Mouse (Mus musculus): ENCODE data around the gene B630019K06Rik.
"Not testable (repeated sequence)": the region's sequence is repeated elsewhere in the genome, so short reads cannot be mapped to it uniquely, and the experiment has no call there.

B630019K06Rik gene

DNA sequence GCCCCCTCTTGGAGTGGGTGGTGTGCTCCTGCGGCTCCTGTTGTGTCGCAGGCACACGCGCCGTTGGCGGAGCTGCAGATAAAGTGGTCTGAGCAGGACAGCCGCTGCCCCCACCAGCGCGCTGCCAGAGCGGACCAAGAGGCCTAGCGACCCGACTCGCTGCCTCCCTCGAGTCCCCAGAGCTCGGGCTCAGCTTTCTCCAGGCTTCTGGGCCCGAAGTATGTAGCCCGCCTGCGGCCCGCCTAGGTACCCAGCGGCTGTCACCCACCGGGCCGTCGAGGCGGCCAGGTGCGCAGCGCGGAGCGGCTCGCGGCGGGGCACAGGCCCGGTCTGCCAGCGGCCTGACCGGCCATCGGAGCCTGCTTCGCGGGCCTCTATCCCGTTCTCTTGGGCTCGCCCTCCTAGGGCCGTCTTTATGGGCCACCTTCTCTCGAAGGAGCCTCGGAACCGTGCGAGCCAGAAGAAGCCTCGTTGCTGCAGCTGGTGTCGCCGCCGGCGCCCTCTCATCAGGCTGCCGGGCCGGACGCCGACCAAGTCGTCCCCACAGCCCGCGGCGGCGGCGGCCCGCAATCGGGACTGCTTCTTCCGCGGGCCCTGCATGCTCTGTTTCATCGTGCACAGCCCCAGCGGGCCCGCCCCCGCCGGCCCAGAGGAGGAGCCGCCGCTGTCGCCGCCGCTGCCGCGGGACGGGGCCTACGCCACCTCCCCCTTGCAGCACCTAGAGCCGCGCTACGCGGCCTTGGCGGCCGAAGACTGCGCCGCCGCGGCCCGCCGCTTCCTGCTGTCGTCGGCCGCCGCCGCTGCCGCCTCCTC is at the start of gene B630019K06Rik:
B630019K06Rik (plus strand) TSS at position 40 of the 813 bp plus-strand sequence.
- DNase-seq = peak; percentile 54 to 62

DNA sequence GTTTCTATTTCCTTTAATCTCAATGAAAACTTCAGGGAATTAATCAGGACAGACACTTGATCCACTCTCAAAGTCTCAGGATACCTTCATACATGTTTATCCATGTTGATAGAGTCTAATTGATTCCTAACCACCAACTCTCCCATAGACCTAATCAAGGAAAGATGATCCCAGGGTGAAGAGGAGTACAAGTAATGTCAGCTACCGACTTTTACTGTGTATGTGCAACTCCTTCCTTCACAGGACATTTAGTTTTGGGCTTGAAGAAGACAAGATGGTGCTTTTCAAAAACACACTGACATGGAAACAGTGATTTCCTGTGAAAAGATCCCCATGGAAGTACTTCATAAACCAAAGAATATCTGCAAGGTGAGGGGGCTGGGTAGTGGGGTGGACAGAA is 48.5 kb upstream of the B630019K06Rik start, which contains the start of gene Gm6592:
Gm6592 (plus strand) TSS at position 301 of the 400 bp plus-strand sequence.
- DNase-seq = no peak

DNA sequence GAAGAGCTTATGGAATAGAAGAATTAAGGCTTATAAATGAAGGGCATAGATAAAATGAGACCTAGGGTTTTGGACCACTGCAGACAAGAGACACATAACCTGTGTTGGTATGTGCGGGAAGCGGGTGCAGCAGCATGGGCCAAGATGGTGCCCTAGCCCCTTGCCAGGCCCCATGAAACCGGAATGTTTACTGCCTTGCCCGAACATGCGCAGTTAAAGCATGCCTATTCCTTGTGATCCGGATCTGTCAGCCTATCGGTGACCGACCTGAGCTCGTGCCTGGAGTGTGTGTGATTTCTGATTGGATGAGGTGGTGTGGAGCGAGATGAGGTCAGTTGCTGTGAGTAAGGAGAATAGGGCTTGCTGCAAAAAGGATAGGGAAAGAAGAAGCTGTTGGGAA is 39.7 kb upstream of the B630019K06Rik start:
- no peak for DNase-seq

DNA sequence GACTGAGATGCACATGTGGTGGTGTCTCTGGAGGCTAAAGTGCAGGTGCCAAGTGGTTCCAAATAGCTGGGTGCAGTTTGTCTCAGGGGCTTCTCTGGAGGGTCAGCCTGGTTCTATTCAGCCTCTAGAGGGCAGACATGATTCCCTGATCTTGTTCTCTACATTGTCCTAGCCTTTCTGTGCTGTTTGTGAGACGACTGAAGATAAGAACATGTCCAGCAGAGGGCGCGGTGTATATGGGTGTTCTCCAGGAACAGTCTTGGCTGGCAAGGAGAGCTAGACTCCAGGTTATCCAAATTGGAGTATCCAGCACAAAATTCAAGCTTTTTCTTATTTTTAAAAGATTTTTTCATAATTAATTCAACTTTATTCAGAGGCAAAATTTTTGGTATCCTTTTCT is 27.9 kb upstream of the B630019K06Rik start:
- DNase-seq = peak; percentile 7 to 54

DNA sequence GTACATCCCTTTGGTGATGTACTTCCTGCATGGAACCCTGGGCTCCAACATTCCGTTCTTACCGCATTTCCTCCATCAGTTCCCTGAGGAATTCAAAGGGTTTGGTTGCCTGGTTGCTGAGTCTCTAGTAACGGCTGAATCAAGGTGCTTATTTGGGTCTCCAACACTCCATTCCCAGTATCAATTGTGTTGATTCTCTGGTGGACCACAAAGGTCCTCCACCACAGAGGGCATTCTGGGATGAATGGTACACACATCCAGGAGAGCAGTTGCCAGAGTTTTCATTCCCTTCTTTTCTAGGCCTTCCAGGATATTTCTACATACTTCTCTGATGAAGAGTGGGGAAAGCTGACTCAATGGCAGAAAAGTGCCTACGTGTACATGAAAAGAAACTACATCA is 18.2 kb upstream of the B630019K06Rik start, which contains the start of gene Gm5751:
Gm5751 (plus strand) TSS at position 301 of the 400 bp plus-strand sequence.
- DNase-seq = not testable (repeated sequence)

DNA sequence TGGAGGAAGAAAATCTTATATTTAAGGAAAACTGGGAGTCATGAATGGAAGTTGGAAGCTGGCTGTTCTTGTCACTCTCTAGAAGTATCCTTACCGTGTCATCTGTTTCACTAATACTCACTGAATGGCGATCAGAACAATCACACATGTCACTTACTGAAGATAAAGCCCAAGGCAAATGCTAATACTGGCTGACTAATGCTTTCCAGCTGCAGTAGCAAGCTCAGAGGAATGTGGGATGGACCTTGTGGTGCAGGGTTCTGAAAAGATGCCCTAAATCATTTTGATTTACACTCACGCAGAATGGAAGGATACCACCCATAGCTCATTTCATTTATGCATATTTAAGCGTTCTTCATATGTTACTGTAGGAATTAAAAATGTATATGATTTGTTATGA is 7.8 kb upstream of the B630019K06Rik start:
- no peak for DNase-seq

DNA sequence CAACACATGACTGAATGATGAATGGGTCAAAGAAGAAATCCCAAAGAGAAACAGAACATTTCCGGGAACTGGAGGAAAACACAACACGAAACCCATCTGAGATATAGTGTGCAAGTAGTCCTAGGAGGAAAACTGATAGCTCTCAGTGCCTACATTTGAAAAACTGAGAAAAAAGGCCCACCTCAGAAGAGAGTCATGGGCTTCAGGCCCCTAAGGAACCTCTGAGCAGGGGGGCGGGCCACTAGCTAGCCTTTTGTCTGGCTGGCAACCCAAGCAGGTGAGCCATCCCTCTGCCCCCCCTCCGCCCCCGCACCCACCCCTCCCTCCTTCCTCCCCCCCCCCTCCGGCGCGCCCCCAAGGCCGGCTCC is 223 bp upstream of the B630019K06Rik start:
- no peak for DNase-seq

DNA sequence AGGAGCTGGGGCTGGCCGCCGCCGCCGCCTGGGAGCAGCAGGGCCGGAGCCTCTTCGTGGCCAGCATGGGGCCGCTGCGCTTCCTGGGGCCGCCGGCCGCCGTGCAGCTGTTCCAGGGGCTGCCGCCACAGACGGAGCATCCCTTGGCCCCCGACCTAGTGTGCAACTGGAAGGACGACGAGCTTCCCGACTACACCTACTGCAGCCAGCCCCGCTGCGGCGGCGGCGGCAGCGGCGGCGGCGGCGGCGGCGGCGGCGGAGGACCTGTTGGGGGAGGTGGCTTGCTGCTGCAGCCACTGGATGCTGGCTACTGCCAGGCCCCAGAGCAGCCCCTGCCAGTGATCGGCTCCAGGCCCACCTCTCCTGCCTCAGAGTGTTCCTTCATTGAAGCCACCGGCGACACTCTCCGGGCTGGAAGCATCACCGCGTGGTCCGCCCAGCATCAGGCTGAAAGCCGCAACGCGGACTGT is 1.0 kb downstream of the B630019K06Rik start:
- no peak for DNase-seq

DNA sequence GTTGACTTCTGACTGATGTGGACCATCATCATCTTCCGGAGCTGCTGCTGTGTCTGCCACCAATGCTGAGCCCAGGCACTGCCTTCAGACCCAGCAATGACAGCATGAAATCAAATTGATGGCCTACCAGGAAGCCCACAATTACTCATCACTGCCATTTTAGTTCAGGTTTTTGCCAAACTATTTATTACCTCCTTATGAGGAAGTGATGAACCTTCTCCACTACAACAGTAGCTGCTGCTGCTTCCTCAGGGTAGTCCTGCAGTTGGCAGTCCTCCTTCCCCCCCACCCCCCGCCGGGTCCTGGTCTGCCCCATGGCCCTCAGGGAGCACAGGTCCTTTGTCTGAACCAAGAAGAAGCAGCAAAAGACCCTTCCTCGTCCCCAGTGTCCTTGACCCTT is 8.6 kb downstream of the B630019K06Rik start:
- DNase-seq = no peak

DNA sequence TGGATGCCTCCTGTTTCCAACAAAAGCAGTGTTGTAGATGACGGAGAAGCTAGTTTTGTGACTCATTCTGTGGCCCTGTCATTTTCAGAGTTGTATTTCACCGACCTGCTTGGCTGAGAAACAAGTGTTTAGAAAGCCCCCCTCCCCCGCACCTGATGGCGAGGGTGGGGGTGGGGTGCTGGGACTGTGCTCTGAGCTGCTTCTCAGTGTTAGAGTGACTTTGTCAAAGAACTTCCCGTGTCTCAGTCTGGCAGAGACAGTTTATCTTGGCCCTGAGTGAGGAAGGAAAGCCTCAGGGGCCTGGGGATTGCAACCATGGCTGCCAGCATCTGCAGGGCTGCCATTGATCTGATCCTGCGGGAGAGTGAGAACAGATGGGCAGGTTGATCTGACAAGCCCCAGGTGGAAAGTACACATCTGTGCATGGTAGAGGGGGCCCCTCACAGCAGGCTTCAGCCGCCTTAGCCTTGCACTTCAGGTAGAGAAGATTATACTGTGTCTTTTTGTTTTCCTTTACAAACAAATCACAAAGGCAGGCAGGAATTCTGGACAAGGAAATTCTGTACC is 9.8 kb downstream of the B630019K06Rik start:
- no peak for DNase-seq

DNA sequence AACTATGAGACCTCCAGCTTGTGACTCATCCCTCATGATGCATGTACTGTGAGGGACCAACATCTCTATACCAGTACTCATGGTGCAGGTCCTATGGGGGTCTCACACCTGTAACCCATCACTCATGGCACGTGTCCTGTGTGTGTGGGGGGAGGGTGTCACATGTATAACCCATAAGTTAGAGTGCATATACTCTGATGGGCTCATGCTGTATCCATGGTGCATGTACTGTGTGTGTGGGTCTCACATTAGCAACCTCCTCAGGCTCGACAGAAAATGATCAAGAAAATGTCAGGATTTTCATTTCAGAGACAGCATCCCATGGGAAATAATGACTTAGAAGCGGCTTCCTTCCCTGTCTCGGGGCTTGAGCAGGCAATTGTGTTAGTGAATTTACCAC is 28.9 kb downstream of the B630019K06Rik start:
- no peak for DNase-seq

DNA sequence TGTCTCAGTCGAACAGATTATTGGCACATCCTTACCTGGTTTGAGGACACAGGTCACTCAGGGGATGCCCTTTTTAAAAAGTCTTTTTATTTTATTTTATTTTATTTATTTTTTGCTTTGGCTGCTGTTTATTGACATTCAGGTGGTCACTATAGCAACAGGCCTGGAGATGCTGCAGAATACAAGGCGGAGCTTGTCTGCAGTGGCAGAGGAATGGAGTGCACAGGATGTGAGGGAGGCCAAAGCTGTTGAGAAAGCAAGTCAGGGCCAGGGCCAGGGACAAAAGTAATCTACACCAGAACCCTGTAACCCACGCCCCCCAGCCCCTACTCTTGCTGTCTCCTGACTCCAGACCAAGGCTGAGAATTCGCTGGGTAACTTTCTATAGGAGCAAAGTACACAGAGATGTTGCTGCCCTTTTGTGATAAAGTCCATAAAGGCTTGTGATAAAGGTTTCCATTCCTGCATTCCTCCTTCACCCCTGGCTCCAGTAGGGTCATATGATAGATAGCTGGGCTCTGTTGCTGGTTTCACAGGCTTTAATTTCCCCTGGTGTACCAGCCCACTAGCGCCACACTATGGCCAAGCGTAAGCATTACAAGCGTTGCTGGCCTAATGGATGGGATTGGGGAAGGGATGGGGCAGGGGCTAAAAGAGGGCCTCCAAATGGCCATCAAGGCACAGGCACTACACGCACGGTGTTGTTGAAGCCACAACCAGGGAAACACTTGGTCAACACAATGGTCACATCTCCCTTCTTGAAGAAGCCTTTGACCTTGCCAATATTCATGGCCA is 29.8 kb downstream of the B630019K06Rik start:
- DNase-seq = no peak

DNA sequence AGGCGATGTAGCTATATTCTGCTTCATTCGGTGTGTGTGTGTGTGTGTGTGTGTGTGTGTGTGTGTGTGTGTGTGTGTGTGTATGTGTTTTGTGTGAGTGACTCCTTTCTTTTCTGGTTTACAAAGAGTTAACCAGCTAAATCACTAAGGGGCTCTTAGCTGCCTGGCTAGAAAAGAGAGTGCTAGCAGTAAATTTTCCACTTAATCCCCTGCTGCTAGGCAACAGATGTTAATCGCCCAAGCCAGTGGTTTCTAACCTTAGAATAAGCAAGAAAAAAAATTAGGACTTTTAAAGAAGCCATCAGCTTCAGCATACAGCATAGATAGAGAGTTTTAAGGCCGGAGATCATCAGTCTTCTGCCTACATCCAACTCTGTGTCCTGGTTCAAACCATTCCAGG is 35.1 kb downstream of the B630019K06Rik start:
- no peak for DNase-seq

DNA sequence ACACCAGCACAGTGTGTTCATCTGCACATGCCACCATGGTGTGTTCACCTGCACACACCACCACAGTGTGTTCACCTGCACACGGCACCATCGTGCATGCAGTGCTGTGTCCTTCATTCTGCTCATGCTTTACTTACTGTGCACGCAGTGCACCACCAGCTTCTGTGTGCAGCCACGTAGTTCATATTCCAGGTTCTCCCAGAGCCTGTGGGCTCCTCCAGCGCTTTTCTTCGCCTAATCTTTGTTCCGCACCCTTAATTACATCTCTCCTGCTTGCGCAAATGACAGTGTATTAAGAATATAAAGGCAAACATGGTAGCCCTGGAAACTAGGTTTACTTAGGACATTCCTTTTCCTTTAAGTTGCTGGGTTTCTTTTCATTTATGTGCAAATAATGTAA is 51.9 kb downstream of the B630019K06Rik start:
- no peak for DNase-seq

Measured in spleen, adult 18-20 months (tissue).